Mouse (Mus musculus) neural tube, embryonic 11.5 days (tissue): ENCODE measurements around the gene Rapgef5. TPM values are rescaled to one million over a fixed set of nuclear protein-coding genes. Genes with fewer than 3 reads are reported as not detected.

ENCODE experiments used
- ATAC-seq: fragments of 200-750 bp; cut with Nextera tagmentation; 2 replicates; pipeline ENCODE4 v1.8.0; 2017; ENCODE audit warnings: moderate number of reproducible peaks, mild to moderate bottlenecking, moderate TSS enrichment, moderate library complexity; ENCODE audit not compliant: insufficient read depth, low FRiP score, low TSS enrichment
- DNase-seq: peaks from one replicate; pipeline ENCODE4 v3.0.0-alpha.2; 2015; ENCODE audit warnings: low spot score
- H3K27ac ChIP-seq: fragments of 300-500 bp; sonication (generic); 2 replicates; pipeline ENCODE4 v1.5.1; 2014; ENCODE audit warnings: low read depth, mild to moderate bottlenecking, low read length
- H3K27me3 ChIP-seq: fragments of 300-500 bp; sonication (generic); 2 replicates; pipeline ENCODE4 v1.6.1; 2014; ENCODE audit warnings: mild to moderate bottlenecking, low read length, mixed read lengths; ENCODE audit not compliant: control insufficient read depth, insufficient read depth
- H3K36me3 ChIP-seq: fragments of 300-500 bp; sonication (generic); 2 replicates; pipeline ENCODE4 v1.6.1; 2014; ENCODE audit warnings: mild to moderate bottlenecking, low read length, moderate library complexity, mixed read lengths; ENCODE audit not compliant: control insufficient read depth, insufficient read depth
- H3K4me1 ChIP-seq: fragments of 300-500 bp; sonication (generic); 2 replicates; pipeline ENCODE4 v1.6.1; 2014; ENCODE audit warnings: low read length, mixed read lengths; ENCODE audit not compliant: control insufficient read depth, insufficient read depth
- H3K4me2 ChIP-seq: fragments of 300-500 bp; sonication (generic); 2 replicates; pipeline ENCODE4 v1.6.1; 2014; ENCODE audit warnings: low read depth, mild to moderate bottlenecking, moderate library complexity
- H3K4me3 ChIP-seq: fragments of 300-500 bp; sonication (generic); 2 replicates; pipeline ENCODE4 v1.5.1; 2014; ENCODE audit warnings: low read depth, low read length
- H3K9ac ChIP-seq: fragments of 300-500 bp; sonication (generic); 2 replicates; pipeline ENCODE4 v1.6.1; 2014; ENCODE audit warnings: mild to moderate bottlenecking, low read length
- H3K9me3 ChIP-seq: fragments of 300-500 bp; sonication (generic); 2 replicates; pipeline ENCODE4 v1.6.1; 2016; ENCODE audit warnings: low read length; ENCODE audit not compliant: control insufficient read depth
- WGBS: fragments of 180-500 bp; shearing (Covaris S2); extraction: QIAGEN DNeasy Blood & Tissue Kit; methylation state at CpG from one replicate; pipeline ENCODE4 v1.1.7; 2014; 5-methylcytosine and 5-hydroxymethylcytosine counted together
- polyA plus RNA-seq: library from polyadenylated mRNA; unstranded; fragments of >200 nt; fragmentation: Nextera tagmentation; extraction: Ambion mirVana; gene quantifications from 2 replicates; pipeline ENCODE4 v1.2.1, GENCODE M21; 2014

Rapgef5 gene
- polyA plus RNA-seq, 1 experiment from 2014 or later = 16.6 TPM

DNA sequence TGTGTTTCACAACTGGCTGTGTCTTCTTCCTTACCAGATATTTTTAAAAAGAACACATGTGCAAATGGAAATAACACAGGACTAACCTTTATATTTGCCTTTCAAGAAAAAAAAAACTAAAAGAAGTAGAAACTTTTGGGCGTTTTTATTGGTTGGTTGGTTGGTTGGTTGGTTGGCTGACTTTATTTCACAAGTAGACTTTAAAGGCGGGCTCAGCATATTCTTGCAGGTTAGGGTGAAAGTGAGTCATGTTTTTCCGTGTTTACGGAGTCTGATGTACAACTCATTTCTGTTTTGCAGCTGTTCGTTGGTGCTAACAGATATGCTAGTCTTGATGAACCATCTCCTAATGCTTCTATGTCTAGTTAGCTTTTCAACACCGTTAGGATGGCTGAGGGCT lies 196.2 kb downstream of the Rapgef5 start:
- Histone ChIP-seq H3K4me1 (no peaks in the 10 kb centered on the region), H3K9ac (no peak overlapping the region), H3K4me3 (no peak overlapping the region), H3K4me2 (no peak overlapping the region), H3K27ac (no peak overlapping the region), H3K36me3 (no peaks in the 10 kb centered on the region), H3K9me3 (no peaks in the 10 kb centered on the region), H3K27me3 (no peaks in the 10 kb centered on the region)
- DNase-seq (no peak), ATAC-seq (no peak)
- WGBS = 93% methylated on average over 6 of the region's 6 CpGs

DNA sequence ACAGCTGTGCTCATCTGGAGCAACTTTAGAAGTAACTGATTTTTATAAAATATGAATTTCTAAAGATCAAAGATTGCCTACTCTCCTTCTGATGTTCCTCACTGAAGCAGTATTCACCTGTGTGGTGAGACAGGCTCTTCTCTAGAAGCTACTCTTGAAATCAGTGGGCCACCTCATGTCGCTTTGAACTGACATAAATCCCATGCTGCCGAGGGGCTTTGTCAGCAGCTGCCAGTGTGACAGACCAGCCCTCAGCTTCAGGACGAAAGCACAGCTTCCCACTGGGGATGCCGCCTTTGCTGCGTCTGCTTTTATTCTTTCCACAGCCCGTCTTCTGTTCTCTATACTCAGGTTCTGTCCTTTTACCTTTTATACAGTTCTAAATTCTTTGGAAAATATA lies 197.3 kb downstream of the Rapgef5 start:
- no peaks in the 10 kb centered on the region for H3K9me3 ChIP-seq
- no peaks in the 10 kb centered on the region for H3K36me3 ChIP-seq
- 39% methylated on average over 6 of the region's 6 CpGs for WGBS
- no peak overlapping the region for H3K27ac ChIP-seq
- H3K9ac ChIP-seq = no peak overlapping the region
- no peak overlapping the region for H3K4me3 ChIP-seq
- no peaks in the 10 kb centered on the region for H3K4me1 ChIP-seq
- no peak overlapping the region for H3K4me2 ChIP-seq
- no peak for ATAC-seq
- DNase-seq = no peak
- H3K27me3 ChIP-seq = no peaks in the 10 kb centered on the region

DNA sequence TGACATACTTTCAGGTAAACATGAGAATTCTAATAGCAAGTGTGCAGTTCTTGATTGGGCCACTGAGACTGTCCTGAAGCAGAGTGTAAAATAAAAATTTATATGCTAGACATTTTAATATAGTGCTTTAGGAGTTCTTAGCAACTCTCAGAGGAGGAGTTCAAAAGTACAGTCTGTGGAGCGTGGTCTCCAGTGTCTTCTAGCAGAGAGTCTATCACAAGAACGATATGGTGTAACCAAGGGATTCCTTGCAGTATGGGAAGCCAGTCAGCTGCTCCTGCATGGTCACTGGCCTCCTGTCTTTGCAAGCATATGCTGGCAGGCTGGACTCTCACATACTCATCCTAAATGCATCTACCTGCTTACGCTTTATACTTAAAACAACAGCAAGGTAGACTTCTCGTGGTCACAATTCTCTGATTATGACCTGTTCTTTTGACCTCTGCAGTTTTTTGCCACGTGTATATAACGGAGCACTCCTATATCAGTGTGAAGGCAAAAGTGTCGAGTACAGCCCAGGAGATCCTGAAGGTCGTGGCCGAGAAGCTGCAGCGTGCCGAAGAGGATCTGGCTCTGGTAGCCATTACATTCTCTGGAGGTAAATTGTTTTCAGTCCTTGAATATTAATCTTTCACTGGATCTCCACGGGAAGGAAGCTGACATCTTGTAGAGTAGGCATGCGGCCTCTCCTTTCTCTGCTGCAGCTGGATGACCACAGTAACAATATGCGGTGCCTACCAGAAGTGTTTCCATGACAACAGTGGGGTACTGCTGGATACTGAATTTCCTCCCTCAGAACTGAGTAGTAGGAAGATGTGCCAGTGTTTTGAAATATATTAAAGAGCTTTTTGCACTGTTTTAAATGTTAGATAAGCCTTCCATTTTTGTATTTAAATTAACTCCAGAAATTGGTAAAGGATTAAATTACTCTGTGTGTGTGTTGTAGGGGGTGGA lies 204.8 kb downstream of the Rapgef5 start:
- Histone ChIP-seq H3K4me1 (peaks cover 7% of the 10 kb centered on the region; the same call in 1 of the 2 replicates), H3K9me3 (no peaks in the 10 kb centered on the region), H3K4me2 (no peak overlapping the region), H3K4me3 (no peak overlapping the region), H3K36me3 (no peaks in the 10 kb centered on the region), H3K27me3 (no peaks in the 10 kb centered on the region), H3K27ac (no peak overlapping the region), H3K9ac (no peak overlapping the region)
- ATAC-seq = peak; percentile 84
- DNase-seq = peak; percentile 25
- 51% methylated on average over 14 of the region's 14 CpGs for WGBS

DNA sequence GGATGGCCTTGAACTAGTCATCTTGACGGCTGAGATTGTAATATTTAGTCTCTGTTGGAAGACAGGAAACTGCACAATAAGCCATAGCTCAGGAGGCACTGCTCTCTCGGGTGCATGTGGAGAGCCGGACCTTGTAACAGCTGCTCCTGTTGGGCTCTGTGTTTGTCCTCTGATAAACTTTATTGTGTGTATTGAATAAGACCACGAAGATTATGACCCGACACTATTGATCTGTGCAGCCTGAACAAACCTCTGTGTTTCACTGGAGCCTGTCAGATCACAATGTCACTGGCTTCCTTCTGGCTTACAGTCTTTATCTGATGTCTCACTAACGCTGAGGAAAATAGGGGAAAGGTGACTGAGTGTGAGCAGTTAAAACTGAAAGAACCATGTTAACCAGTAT lies 205.5 kb downstream of the Rapgef5 start:
- WGBS = 62% methylated on average over 6 of the region's 6 CpGs
- DNase-seq = no peak

DNA sequence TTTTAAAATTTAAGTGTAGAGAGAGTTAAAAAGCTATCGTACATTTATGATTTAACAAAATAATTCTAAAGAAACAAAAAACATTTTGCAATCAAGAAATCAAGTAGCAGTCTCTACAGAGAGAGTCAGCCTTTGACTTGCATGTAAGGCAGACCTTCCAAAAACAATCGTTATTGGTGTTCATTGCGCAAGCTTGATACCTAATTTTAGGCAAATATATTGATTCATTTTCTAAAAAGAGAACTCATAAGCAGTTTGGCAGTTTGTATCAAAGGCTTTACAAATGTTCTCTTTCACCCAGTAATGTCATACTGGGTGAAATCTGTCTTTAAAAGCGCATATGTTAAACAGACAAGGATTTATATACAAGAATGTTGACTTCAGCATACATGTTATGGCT lies 208.7 kb downstream of the Rapgef5 start:
- DNase-seq (no peak), ATAC-seq (no peak)
- no peak overlapping the region for H3K27ac ChIP-seq
- H3K9ac ChIP-seq = no peak overlapping the region
- no peaks in the 10 kb centered on the region for H3K9me3 ChIP-seq
- H3K36me3 ChIP-seq = no peaks in the 10 kb centered on the region
- 95% methylated on average over 4 of the region's 4 CpGs for WGBS
- no peak overlapping the region for H3K4me3 ChIP-seq
- H3K4me2 ChIP-seq = no peak overlapping the region
- peaks cover 12% of the 10 kb centered on the region for H3K4me1 ChIP-seq
- no peaks in the 10 kb centered on the region for H3K27me3 ChIP-seq

More for the DNA sequence above, 205.5 kb downstream of the Rapgef5 start:
- 0 out of 2 replicates have a peak, but pooled peaks have one; percentile 10 for ATAC-seq
- no peak overlapping the region for H3K9ac ChIP-seq
- no peak overlapping the region for H3K4me3 ChIP-seq
- no peaks in the 10 kb centered on the region for H3K9me3 ChIP-seq
- peaks cover 7% of the 10 kb centered on the region; the same call in 1 of the 2 replicates for H3K4me1 ChIP-seq
- no peak overlapping the region for H3K4me2 ChIP-seq
- no peaks in the 10 kb centered on the region for H3K27me3 ChIP-seq
- H3K27ac ChIP-seq = no peak overlapping the region
- no peaks in the 10 kb centered on the region for H3K36me3 ChIP-seq

DNA sequence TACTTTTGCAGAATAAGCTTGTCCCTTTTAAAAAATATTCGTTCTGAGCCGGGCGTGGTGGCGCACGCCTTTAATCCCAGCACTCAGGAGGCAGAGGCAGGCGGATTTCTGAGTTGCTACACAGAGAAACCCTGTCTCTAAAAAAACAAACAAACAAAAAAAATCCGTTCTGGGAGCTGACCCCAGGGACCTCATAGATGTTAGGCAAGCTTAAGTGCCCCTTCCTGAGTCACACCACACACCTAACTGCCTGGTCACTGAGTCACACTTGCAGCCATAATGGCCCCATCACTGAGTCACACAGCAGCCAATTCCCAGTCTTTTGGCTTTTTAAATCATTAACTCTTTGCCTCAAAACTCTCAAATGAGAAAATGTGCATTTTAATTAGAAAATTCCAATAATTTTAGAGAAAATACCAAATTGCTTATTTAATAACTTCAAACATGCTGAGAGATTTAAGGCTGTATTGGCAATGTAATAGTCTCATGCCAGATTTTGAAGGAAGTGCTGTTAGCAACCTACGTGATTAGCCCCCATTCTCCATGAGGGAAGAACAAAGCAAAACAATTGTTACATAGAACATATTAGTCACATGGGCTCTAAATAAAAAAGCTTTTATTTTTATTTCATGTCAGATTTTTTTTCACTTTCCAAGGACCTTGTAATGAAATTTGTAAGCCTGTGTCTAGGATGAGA lies 211.3 kb downstream of the Rapgef5 start:
- peak; percentile 42; the same call in 1 of the 2 replicates for ATAC-seq
- H3K27ac ChIP-seq = no peak overlapping the region
- no peak for DNase-seq

DNA sequence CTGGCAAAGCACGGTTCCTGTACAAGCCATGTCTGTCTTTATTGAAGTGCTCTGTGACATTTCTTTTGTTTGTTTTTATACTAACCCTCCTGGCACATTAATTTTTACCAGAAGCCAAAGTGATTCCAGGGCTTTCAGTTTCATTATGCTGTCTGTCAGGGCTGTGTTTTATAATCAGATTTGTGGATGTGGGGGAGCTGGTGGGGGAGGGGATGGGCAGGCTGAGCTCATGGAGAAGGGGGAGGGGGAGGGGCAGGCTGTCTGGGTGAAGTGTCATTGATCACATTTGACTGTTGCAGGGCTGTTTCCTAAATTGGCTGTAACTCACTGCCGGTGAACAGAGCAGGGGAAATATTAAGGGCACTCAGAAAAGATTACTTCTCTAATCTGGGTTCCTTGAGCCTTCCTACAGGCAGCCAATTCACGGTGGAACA lies 211.9 kb downstream of the Rapgef5 start:
- Histone ChIP-seq H3K9me3 (no peaks in the 10 kb centered on the region), H3K4me1 (peaks cover 5% of the 10 kb centered on the region), H3K27ac (0 out of 2 replicates have a peak overlapping the region, but pooled peaks have one; percentile 44), H3K36me3 (no peaks in the 10 kb centered on the region), H3K27me3 (no peaks in the 10 kb centered on the region), H3K9ac (no peak overlapping the region), H3K4me3 (no peak overlapping the region), H3K4me2 (no peak overlapping the region)
- 30% methylated on average over 3 of the region's 3 CpGs for WGBS
- ATAC-seq (peak; percentile 51), DNase-seq (peak; percentile 70)

More for the DNA sequence above, 211.3 kb downstream of the Rapgef5 start:
- Histone ChIP-seq H3K9ac (no peak overlapping the region), H3K36me3 (no peaks in the 10 kb centered on the region), H3K27me3 (no peaks in the 10 kb centered on the region), H3K4me3 (no peak overlapping the region), H3K4me1 (peaks cover 5% of the 10 kb centered on the region), H3K9me3 (no peaks in the 10 kb centered on the region), H3K4me2 (no peak overlapping the region)
- WGBS = 81% methylated on average over 8 of the region's 8 CpGs

DNA sequence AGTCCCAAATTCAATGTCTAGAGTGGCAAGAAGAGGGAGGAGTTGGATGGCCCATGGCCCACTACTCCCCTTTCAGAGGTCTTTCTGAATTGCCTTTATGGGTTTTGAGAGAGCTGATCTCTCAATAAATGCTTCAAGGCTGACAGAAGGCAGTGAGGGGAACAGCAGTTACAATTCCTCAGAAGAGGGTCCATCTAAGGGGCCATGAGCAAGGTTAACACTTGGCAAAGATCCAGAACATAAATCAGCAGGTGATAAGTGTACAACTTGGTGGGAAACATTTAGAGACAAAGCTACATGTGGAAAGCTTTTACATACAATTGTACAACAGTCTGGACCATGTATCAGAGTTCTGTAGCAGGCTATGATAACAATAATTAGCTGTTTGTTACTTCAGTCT lies 217.3 kb downstream of the Rapgef5 start:
- Histone ChIP-seq H3K9ac (no peak overlapping the region), H3K27ac (no peak overlapping the region), H3K4me2 (no peak overlapping the region), H3K27me3 (no peaks in the 10 kb centered on the region), H3K9me3 (no peaks in the 10 kb centered on the region), H3K36me3 (no peaks in the 10 kb centered on the region), H3K4me3 (no peak overlapping the region), H3K4me1 (peaks cover 2% of the 10 kb centered on the region)
- DNase-seq = no peak
- ATAC-seq = no peak
